Mouse (Mus musculus): ENCODE data around the gene Mia3.
"Not testable (repeated sequence)": the region's sequence is repeated elsewhere in the genome, so short reads cannot be mapped to it uniquely, and the experiment has no call there.

Gene Mia3

GRCm38 (mm10) chr1:183369427-183370014 is at the start of gene Mia3:
Gene Mia3 (minus strand): TSS chr1:183369553.
- H3K36me3 ChIP-seq (ENCODE audit: control insufficient read depth, insufficient read depth, low read length, poor library complexity, severe bottlenecking), result no peaks in the 10 kb centered on the region
- no peaks in the 10 kb centered on the region for H3K27me3 ChIP-seq (ENCODE audit: control insufficient read depth, insufficient read depth, low read length, poor library complexity, severe bottlenecking)
- DNase-seq (ENCODE audit: low read depth, low spot score), result peak; percentile 93

GRCm38 (mm10) chr1:183417873-183418272 is 48.5 kb upstream of the Mia3 start, which contains the start of gene Hhipl2:
Gene Hhipl2 (plus strand): TSS chr1:183418215.
- DNase-seq (ENCODE audit: low read depth, low spot score), result no peak
- no peaks in the 10 kb centered on the region for H3K36me3 ChIP-seq (ENCODE audit: control insufficient read depth, insufficient read depth, low read length, poor library complexity, severe bottlenecking)
- H3K27me3 ChIP-seq (ENCODE audit: control insufficient read depth, insufficient read depth, low read length, poor library complexity, severe bottlenecking), result no peaks in the 10 kb centered on the region

- Histone ChIP-seq H3K36me3 (ENCODE audit: control insufficient read depth, insufficient read depth, low read length, poor library complexity, severe bottlenecking) (no peaks in the 10 kb centered on the region; the same call in 1 of the 2 replicates), H3K27me3 (ENCODE audit: control insufficient read depth, insufficient read depth, low read length, poor library complexity, severe bottlenecking) (no peaks in the 10 kb centered on the region)
- DNase-seq (ENCODE audit: low read depth, low spot score), result no peak
Observed at GRCm38 (mm10) chr1:183414081-183414727, 44.9 kb upstream of the Mia3 start.

GRCm38 (mm10) chr1:183403396-183403795 is 34.0 kb upstream of the Mia3 start:
- H3K36me3 ChIP-seq (ENCODE audit: control insufficient read depth, insufficient read depth, low read length, poor library complexity, severe bottlenecking), result peaks cover 21% of the 10 kb centered on the region
- no peaks in the 10 kb centered on the region for H3K27me3 ChIP-seq (ENCODE audit: control insufficient read depth, insufficient read depth, low read length, poor library complexity, severe bottlenecking)

GRCm38 (mm10) chr1:183388426-183389406 is 19.4 kb upstream of the Mia3 start, which contains the start of gene Taf1a:
Gene Taf1a (plus strand): TSS chr1:183388981.
- Histone ChIP-seq H3K36me3 (ENCODE audit: control insufficient read depth, insufficient read depth, low read length, poor library complexity, severe bottlenecking) (0 out of 2 replicates have a peak, but pooled peaks cover 1% of the 10 kb centered on the region), H3K27me3 (ENCODE audit: control insufficient read depth, insufficient read depth, low read length, poor library complexity, severe bottlenecking) (no peaks in the 10 kb centered on the region)

More at GRCm38 (mm10) chr1:183403396-183403795, 34.0 kb upstream of the Mia3 start:
- no peak for DNase-seq (ENCODE audit: low read depth, low spot score)

GRCm38 (mm10) chr1:183387421-183387820 is 18.1 kb upstream of the Mia3 start:
- H3K27me3 ChIP-seq (ENCODE audit: control insufficient read depth, insufficient read depth, low read length, poor library complexity, severe bottlenecking); DNase-seq (ENCODE audit: low read depth, low spot score): not testable (repeated sequence)

More at GRCm38 (mm10) chr1:183388426-183389406, 19.4 kb upstream of the Mia3 start, which contains the start of gene Taf1a:
- DNase-seq (ENCODE audit: low read depth, low spot score), result peak; percentile 95

GRCm38 (mm10) chr1:183382621-183383020 is 13.3 kb upstream of the Mia3 start:
- Histone ChIP-seq H3K27me3 (ENCODE audit: control insufficient read depth, insufficient read depth, low read length, poor library complexity, severe bottlenecking) (no peaks in the 10 kb centered on the region), H3K36me3 (ENCODE audit: control insufficient read depth, insufficient read depth, low read length, poor library complexity, severe bottlenecking) (no peaks in the 10 kb centered on the region)
- no peak for DNase-seq (ENCODE audit: low read depth, low spot score)

More at GRCm38 (mm10) chr1:183387421-183387820, 18.1 kb upstream of the Mia3 start:
- not testable (repeated sequence) for H3K36me3 ChIP-seq (ENCODE audit: control insufficient read depth, insufficient read depth, low read length, poor library complexity, severe bottlenecking)

- Histone ChIP-seq H3K36me3 (ENCODE audit: control insufficient read depth, insufficient read depth, low read length, poor library complexity, severe bottlenecking) (no peaks in the 10 kb centered on the region), H3K27me3 (ENCODE audit: control insufficient read depth, insufficient read depth, low read length, poor library complexity, severe bottlenecking) (no peaks in the 10 kb centered on the region)
- DNase-seq (ENCODE audit: low read depth, low spot score), result no peak
Observed at GRCm38 (mm10) chr1:183381816-183382215, 12.5 kb upstream of the Mia3 start.

- DNase-seq (ENCODE audit: low read depth, low spot score); H3K27me3 ChIP-seq (ENCODE audit: control insufficient read depth, insufficient read depth, low read length, poor library complexity, severe bottlenecking); H3K36me3 ChIP-seq (ENCODE audit: control insufficient read depth, insufficient read depth, low read length, poor library complexity, severe bottlenecking): not testable (repeated sequence)
Observed at GRCm38 (mm10) chr1:183379376-183379775, 10.0 kb upstream of the Mia3 start.

GRCm38 (mm10) chr1:183378321-183378941 is 9.1 kb upstream of the Mia3 start:
- Histone ChIP-seq H3K27me3 (ENCODE audit: control insufficient read depth, insufficient read depth, low read length, poor library complexity, severe bottlenecking) (no peaks in the 10 kb centered on the region), H3K36me3 (ENCODE audit: control insufficient read depth, insufficient read depth, low read length, poor library complexity, severe bottlenecking) (no peaks in the 10 kb centered on the region)
- DNase-seq (ENCODE audit: low read depth, low spot score), result no peak

GRCm38 (mm10) chr1:183377045-183377444 is 7.7 kb upstream of the Mia3 start:
- Histone ChIP-seq H3K27me3 (ENCODE audit: control insufficient read depth, insufficient read depth, low read length, poor library complexity, severe bottlenecking) (no peaks in the 10 kb centered on the region), H3K36me3 (ENCODE audit: control insufficient read depth, insufficient read depth, low read length, poor library complexity, severe bottlenecking) (no peaks in the 10 kb centered on the region)
- DNase-seq (ENCODE audit: low read depth, low spot score), result no peak

GRCm38 (mm10) chr1:183374728-183375127 is 5.4 kb upstream of the Mia3 start:
- DNase-seq (ENCODE audit: low read depth, low spot score), result no peak
- Histone ChIP-seq H3K36me3 (ENCODE audit: control insufficient read depth, insufficient read depth, low read length, poor library complexity, severe bottlenecking) (no peaks in the 10 kb centered on the region), H3K27me3 (ENCODE audit: control insufficient read depth, insufficient read depth, low read length, poor library complexity, severe bottlenecking) (no peaks in the 10 kb centered on the region)

GRCm38 (mm10) chr1:183368601-183369400 is 552 bp downstream of the Mia3 start:
- H3K27me3 ChIP-seq (ENCODE audit: control insufficient read depth, insufficient read depth, low read length, poor library complexity, severe bottlenecking), result no peaks in the 10 kb centered on the region
- DNase-seq (ENCODE audit: low read depth, low spot score), result peak; percentile 26
- H3K36me3 ChIP-seq (ENCODE audit: control insufficient read depth, insufficient read depth, low read length, poor library complexity, severe bottlenecking), result peaks cover 4% of the 10 kb centered on the region; the same call in 1 of the 2 replicates
